Mouse (Mus musculus): ENCODE data around the gene Slc6a9.

Gene Slc6a9

DNA sequence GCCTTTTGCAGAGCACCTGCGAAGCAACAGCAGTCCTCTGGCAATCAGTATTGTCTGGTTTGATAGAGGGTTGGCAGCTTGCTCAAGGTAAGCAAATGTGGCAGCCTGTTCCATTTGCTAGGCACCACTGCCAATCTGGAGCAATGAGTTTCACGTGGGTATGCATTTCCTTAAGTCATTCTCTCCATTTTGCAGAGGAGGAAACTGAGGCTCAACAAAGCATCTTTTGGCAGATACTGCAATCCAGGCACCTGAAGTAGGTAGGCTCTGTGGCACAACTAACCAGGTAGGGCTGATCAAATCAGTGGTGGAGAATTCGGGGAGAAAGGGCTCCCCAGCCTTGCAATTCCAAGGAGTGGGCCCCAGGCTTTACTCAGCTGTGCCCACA is at the start of gene Slc6a9:
TSS of gene Slc6a9 (plus strand) at position 50 of the 388 bp plus-strand sequence.
- no peak for DNase-seq (ENCODE audit: low spot score in 2 of 2)

DNA sequence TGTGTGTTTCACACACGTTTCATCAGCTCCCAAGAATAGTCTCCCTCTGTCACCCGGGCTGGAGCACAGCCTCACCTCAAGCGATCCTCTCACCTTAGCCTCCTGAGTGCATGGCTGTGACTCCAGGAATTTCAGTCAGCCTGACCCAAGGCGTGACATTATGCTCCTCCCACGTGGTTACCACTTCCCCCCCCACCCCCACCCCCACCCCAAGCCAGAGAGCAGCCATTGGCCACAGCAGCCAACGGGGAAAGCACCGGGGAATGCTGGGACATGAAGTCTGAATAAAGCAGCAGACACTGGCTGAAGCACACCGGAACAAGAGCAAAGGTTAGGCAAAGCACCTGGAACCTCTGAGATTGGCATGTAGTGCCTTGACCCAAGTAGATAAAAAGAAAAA is 47.3 kb upstream of the Slc6a9 start:
- DNase-seq (ENCODE audit: low spot score in 2 of 2) = no peak

DNA sequence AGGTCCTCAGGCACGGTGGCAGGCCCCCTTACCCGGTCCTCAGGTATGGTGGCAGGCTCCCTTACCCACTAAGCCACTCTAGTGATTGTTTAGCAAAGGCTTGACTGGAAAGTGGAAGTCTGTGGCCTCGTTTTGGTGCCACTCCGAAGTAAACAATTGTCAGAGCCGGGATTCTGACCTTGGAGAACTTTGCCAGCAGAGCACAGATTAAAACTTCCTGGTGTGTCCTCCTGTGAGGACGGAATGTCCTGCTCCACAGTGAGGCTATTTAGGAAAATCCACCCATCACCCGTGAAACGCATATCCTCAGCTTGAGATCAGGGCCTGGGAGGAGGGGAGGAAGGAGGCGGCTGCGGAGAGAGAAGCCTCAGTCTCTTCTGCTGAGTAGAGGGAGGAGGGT is 46.0 kb upstream of the Slc6a9 start:
- no peak for DNase-seq (ENCODE audit: low spot score in 2 of 2)

DNA sequence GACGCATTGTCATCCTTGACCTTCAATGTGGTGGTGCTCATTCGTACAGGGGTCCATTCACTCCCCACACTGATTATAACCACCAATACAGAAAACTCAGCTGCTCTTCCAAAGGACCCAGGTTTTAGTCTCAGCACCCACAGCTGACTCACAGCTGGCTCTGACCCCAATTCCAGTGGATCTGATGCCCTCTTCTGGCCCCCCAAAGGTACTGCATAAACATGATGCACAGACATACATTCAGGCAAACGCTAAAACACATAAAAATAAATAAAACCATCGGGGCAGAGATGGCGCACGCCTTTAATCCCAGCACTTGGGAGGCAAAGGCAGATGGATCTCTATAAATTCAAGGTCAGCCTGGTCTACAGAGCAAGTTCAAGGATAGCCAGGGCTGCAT is 34.4 kb upstream of the Slc6a9 start:
- DNase-seq (ENCODE audit: low spot score in 2 of 2) = no peak

DNA sequence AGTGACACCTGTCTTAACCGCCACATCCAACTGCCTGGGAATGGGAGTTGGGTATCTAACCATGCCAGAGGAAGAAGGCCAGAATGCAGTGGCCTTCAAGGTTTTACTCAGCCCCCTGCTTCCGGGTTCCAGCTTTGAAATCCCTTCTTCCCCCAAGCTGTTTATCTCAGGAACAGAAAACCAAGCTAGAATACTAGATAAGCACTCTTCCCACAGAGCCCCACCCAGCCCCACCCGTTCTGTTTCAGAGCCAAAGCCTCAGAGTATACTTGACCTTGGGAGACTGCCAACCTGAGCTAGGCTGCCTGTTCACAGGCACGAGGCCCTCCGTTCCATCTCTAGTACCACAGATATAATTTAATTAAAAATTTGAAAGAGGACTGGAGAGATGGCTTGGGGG is 27.3 kb upstream of the Slc6a9 start:
- no peak for DNase-seq (ENCODE audit: low spot score in 2 of 2)

DNA sequence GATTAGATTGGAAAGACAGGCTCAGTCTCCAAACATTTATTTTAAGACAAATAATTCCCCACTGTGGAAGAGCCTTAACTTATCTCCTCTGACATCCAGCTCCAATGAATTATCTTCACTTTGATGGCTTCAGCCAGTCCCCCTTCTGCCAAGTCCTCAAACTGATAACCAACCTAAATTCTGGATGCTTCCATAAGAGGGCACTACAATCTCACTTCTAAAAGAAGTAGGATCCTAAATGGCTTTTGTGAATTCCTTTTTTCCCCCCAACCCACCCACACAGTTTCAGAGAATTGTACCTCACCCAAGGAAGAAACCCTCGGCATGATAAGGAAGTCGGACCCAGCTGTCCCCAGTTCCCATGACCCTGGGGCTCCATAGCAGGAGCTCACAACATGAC is 23.4 kb upstream of the Slc6a9 start:
- DNase-seq (ENCODE audit: low spot score in 2 of 2) = no peak

DNA sequence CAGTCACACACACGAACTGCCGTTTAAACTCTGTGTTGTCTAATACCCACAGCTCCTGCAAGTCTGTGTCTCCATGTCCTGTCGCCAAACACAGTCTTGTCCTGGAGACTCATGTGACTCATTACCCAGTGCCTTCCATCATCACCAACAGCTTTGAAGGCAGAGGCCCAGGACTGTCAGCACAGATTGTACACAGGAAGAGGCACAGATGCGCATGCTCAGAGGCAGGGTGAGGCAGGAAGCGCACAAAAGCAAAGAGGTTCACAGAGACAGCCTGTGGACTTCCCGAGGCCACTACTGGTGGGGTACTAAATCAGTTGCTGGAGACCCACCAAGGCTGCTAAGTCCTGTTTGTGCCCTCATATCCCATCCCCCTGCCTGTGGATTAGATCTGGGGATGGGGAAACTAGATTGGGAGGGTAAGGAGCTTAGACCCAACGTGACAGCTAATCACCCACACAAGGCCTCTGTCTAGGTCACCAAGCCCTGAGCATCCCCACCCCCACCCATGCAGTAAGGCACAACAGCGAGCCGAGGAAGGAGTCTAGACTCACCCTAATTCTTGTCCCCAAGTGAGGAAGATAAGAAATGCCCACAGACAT is 20.6 kb upstream of the Slc6a9 start:
- DNase-seq (ENCODE audit: low spot score in 2 of 2) = no peak

DNA sequence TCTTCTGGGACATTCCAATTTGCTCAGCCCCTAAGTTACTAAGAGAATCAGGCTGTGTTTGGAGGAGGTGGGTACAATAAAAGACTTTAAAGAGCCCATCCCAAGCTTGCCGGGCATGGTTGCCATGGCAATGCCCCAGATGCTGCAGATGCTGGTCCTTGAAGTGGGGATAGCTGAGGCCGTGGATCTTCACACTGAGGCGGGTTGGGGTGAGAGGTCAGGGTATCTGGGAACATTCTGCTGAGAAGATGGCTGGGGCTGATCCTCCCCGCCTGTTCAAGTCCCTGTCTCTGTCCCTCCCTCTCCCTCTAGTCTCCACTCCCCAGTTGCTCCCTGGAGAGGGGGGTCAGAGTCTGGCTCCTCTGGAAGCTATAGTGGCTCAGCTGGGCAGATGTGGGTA is 20.0 kb upstream of the Slc6a9 start:
- DNase-seq (ENCODE audit: low spot score in 2 of 2) = no peak

DNA sequence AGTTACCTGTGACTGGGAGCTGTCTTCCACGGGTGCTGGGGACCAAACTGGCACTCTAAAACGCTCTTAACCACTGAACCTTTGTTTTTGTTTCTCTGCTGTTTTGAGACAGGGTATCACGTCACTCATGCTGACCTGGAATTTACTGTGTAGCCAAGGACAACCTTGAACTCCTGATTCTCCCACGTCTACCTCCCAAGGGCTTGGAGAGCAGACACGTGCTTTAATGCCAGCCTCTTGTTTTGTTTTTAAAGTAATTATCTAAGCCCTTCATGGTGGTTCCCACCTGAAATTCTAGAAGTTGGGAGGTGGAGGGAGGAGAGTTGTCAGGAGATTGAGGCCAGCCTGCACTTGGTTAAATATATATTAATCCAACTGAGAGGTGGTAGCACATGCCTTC is 17.5 kb upstream of the Slc6a9 start:
- no peak for DNase-seq (ENCODE audit: low spot score in 2 of 2)

DNA sequence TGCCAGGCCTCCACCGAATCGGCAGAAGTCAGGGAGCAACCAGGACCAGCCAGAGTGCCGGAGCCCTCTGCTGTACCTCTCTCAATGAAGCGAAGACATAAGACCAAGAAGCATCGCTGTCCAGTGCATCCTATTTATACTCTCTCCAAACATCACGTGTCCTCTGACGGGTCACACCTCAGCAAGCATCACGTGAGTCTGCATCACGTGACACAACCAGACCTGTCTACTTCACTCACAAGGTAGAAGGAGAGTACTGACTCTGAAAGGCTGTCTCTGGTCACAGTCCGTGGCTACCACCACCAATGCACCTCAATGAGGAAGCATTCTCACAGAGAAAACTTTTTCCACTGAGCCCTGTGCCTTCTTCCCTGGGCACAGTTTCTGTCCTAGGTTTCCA is 16.3 kb upstream of the Slc6a9 start:
- no peak for DNase-seq (ENCODE audit: low spot score in 2 of 2)

DNA sequence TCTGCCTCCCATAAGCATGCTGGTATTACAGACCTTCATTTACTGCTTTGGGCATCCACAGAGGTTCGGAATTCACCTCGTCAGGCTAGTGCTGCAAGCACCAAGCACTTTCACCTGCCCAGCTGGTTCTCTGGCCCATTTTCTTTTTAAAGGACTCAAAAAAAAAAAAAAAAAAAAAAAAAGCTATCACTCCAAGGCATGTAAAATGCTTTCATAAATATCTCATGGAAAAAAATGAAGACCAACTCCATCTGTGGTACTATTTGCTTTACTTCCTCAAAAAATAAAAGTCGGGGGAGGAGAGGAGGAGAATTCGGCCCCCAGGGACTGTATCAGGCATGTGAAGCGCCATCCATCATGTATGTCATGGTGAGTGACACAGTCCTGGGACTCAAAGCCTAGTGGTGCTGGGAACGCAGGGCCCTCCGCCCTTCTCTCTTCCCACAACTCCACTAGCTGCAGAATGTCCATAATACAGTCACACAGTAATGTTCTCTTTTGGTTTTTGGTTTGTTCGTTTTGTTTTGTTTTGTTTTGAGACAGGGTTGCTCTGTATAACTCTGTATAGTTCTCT is 5.6 kb upstream of the Slc6a9 start:
- no peak for DNase-seq (ENCODE audit: low spot score in 2 of 2)

DNA sequence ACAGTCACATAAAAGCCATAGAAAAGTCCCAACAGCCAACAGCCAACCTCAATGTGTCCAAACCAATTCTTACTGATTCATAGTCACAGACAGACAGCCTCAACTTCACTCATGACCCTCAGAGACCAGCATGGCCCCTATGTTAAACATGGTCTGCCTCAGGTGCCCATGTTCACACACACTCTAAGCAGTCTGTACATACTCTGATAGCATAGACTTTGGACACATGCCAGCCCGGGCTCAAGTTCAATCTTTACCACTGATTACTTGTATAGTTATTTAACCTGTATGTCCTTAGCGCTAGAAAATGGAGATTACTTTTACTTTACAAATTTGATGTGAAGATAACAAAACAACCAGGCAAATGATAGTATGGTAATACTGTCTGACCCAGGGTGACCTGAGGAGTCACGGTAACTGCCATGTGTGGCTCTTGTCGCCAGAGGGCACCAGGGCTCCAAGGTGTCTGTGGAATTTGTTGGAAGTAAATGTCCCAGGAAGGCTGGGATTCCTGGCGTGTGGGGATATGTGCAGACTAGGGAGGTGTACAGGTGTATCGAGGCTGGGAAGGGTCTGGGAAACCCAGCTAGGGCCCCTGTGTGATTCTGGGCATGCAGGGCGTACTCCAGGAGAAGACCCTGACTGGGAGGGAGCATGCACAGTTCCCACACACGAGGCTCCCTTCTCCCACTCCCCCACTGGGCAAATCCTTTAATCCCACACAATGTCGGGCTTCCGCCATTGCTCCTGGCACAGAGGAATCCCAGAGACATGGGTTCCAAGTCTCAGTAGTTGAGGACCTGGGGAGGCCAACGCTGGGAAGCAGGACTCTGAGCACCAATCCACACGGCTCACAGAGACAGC is 4.8 kb upstream of the Slc6a9 start:
- peak in 1 of 2 experiments; percentile 24 for DNase-seq (ENCODE audit: low spot score in 2 of 2)

DNA sequence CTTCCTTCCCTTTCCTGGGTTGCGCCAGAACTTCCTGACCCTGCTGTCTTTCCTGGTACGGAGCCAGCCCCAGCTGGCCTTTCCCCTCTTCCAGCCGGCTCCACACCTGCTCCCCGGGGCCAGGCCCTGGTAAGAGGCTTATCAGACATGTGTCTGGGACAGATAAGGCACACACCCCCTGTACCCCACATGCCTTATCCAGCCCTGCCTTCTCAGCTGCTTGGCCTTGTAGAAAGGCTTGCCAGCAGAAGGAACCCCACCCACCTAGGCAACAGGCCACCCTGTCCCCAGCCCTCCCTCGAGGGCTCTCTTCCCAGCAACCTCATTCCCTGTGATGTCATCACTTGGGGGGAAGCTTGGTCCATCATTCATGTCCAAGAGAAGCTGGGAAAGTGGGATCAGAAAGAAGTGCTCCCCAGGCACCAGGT is 4.2 kb upstream of the Slc6a9 start:
- DNase-seq (ENCODE audit: low spot score in 2 of 2) = no peak

DNA sequence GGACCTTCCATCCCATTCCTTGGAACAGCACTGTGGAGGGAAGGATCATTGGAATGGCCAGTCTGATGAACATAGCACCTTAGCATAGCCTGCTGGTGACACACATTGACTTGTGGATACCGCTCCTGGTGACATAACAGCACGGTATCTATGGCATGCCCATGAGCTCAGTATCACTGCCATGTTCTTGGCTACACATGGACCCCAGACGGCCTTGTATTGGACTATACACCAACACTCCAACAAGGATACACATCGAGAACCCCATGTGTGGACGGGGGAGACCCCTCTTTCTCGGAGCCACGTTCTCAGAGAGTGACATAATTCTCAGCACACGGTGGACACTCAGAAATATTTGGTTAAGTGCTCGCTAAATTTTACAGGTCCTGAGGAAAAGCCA is 3.5 kb upstream of the Slc6a9 start:
- no peak for DNase-seq (ENCODE audit: low spot score in 2 of 2)

DNA sequence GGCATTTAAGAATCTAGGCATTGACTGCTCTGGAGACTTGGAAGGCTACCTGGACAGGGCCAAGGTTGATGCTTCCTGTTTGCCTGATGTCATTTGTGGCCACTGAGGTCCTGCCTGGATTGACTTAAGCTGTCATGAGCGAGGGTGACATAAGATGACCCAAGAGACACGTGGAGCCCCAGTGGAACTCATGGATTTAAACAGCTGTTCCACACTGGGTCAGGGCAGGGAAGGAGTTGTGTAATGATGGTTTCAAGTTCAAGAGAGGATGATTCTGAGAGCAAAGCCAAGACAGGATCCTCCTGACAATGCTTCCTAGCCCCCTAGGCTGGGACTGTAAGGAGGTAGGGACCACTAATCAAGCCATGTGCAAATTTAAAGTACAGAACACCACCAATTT is 2.8 kb upstream of the Slc6a9 start:
- DNase-seq (ENCODE audit: low spot score in 2 of 2) = no peak

DNA sequence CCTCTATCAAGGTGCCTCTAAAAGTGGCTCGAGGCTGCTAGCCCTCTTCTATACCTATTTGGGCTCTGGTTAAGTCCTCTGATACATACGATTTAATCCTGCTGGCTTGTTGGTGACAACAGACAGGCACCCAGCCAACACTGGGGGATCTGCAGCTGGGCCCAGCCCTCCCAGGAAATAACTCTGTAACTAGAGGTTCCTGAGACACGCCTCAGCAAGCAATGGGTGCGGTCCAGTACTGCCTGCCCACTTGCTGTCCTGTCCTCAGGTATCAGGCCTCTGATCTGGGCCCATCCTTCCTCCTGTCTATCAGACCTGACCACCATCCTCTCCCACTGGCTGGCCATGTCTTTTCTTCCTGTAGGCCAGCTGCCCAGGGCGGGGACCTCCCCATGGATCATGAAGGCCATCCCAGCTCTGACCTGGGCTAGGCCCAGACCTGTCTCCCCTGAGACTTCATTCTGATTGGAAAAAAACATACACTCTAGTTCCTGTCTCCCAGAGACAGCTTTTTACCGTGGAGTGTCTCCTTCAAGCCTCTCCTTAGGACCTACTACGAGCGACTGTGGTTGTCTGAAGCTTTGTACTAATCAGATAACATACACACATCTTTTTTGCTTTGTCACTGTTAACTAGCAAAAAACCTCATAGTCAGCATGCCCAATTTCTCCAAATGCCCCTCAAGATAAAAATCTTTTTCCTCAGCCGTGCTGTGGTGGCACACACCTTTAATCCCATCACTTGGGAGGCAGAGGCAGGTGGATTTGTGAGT is 2.2 kb upstream of the Slc6a9 start:
- no peak for DNase-seq (ENCODE audit: low spot score in 2 of 2)

DNA sequence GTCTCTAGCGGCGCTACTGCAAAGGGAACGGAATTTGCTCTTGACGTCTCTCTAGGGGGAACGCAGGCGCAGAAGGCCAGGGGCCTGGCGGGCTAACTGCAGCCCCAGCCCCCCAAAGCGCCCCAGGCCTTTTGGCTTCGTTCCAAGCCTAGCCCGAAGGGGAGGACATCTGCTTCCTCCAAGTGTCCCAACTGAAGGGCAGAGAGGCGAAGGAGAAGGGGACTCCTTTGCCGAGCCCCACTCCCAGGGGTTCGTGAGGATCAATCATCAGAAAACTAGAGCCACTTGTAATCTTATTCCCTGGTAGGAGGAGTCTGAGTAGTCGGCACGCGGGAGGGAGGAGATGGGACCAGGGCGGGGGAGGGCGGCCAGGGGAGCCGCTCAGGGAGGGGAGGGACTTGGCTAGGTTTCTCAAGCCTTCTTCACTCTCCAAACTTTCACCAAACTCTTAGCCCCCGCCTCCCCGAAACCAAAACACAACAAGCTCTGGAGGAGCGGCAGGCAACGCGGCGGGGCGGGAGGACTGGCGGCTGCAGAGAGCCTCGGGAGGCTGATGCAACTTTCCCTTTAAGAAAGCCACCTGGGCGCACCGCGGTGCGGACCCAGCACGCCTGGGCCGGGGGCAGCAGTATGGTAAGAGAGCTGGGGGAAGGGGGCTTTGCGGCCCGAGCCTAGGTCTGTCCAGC is 682 bp downstream of the Slc6a9 start:
- peak; percentile 32 to 52 for DNase-seq (ENCODE audit: low spot score in 2 of 2)

DNA sequence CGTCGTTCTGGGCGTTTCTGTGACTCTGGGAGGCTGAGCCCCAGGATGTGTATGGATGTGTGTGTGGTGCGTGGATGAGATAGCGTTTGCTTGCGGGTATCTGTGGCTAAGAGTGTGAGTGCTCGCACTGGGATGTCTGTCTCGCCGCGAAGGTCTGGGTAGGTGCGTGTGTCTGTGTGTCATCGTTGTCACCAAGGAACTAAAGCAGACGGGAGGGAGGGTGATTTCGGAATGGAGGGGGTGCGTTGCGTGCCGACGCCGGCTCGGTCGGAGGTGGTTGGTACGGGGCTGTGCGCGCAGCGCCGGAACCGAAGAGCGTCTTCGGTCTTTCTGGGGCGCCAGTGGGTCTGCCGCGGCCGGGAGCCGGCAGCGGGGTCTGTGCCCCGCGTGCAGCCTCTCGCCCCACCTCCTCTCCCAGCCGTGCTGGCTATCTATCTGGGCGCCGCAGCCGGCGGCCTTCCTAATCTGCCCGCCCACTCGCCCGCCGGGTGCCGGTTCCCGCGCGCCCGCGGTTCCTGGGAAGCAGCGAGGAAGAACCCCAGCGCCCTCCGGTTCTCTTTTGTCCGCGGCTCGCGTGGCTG is 1.3 kb downstream of the Slc6a9 start:
- DNase-seq (ENCODE audit: low spot score in 2 of 2) = peak; percentile 55 to 68

DNA sequence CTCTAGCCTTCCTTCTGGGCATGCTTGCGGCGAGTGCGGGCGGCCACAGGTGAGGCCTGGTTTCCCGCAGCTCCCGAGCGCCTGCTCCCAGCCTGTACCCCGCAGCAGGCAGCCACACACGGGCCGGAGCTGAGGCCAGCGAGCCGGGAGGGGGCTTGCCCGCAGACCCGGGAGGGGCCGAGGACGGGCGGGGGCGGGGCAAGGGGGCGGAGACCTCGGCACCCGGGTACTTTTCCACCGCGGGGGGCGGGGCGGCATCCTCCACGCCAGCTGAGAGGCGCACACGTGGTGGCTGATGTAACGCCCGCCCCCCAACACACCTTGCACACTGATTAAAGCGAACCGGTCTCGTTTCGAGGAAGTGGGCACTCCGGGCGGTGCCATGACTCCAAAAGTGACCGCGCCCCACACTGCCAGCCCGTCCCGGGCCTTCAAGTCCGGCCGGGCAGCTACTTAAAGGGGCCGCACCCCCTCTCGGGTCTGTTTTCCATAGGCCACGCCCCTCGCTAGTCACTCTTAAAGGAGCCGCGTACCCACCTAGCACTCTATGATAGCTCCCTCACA is 2.0 kb downstream of the Slc6a9 start:
- peak; percentile 85 to 87 for DNase-seq (ENCODE audit: low spot score in 2 of 2)

DNA sequence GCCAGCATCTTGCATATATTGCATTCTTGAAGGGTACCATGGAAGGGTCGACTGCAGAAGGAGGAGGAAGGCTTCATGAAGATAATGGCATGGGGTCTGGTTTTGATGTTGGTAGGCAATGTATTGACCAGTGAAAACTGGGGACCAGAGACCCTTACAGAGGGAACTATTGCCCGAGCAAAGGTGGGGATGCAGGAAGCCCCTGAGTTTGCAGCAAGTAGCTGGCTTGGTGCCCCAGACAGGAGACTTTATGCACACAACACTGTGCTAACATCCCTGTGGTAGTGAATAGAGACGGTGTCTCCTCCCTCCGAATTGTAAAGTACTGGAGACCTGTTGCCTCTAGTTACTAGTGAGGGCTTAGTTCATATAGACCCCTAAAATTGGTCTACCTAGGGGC is 3.0 kb downstream of the Slc6a9 start:
- no peak for DNase-seq (ENCODE audit: low spot score in 2 of 2)

DNA sequence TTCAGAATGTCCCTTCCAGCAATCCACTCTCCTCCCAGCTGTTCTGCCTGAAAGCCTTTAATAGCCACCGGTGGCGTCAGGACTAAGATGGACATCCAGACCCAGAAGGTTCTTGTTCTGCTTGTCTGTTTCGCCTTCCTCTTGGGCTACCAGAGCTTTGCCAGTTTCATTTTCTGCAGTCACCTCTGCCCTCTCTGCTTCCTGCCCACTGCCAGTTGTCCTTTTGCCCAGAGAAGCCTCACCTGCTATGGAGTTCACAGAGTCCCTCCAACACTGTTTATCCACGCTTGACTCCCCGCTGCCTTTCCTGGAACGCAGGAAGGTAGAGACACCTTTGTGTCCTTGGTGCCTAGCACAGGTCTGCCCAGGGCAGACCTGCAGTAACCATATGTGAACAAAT is 5.1 kb downstream of the Slc6a9 start:
- DNase-seq (ENCODE audit: low spot score in 2 of 2) = no peak

All from right cerebral cortex, postnatal 36 days (tissue).